Mouse (Mus musculus): Measurements from ENCODE around the gene Gm49673.
"Not testable (repeated sequence)": the region's sequence is repeated elsewhere in the genome, so short reads cannot be mapped to it uniquely, and the experiment has no call there.

DNA sequence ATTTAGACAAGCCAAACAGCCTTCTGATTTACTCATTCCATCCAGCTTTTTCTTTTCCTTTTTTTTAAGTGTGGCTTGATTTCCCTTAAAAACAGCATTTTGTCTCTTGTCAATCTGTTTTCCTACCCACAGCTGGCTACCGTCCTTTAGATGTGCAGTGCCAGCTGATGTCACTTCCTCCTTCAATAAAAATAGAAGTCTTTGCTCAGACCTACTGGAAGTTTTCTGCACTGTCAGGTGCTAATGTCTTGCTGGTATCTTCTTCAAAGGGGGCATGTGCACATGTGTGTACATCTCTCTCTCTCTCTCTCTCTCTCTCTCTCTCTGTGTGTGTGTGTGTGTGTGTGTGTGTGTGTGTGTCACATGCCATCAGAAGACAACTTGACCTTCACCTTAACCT is 35.4 kb downstream of the Gm49673 start:
- not testable (repeated sequence) for TF ChIP-seq CTCF (IDR thresholded peaks at IDR 0.05; ENCODE audit: low read depth, low read length); GATA2 (IDR thresholded peaks at IDR 0.05; ENCODE audit: borderline replicate concordance, low read depth, low read length)
